Mouse (Mus musculus): ENCODE data around the gene Miga2.

- TF ChIP-seq CTCF (IDR thresholded peaks at IDR 0.05; ENCODE audit: control insufficient read depth, insufficient read depth, insufficient replicate concordance, low read depth, low read length) (no peak), POLR2A (IDR thresholded peaks at IDR 0.05; ENCODE audit: control insufficient read depth, low read depth, low read length) (no peak)
Measured at GRCm38 (mm10) chr2:30385591-30385990, 21.6 kb downstream of the Miga2 start.
